Mouse (Mus musculus) cerebellum, adult 2 months (tissue): ENCODE data around the gene Azin2.

Source experiments
- CTCF ChIP-seq: fragments of 200-500 bp; IDR thresholded peaks from 2 replicates; pipeline ENCODE4 v1.5.1; 2011; ENCODE audit warnings: low read depth, mild to moderate bottlenecking, control low read depth, low read length, moderate library complexity, borderline replicate concordance; ENCODE audit not compliant: insufficient read depth
- POLR2A ChIP-seq: fragments of 200-500 bp; IDR thresholded peaks from 2 replicates; pipeline ENCODE4 v1.6.1; 2011; ENCODE audit warnings: low read length, control low read depth, borderline replicate concordance; ENCODE audit not compliant: insufficient read depth

DNA sequence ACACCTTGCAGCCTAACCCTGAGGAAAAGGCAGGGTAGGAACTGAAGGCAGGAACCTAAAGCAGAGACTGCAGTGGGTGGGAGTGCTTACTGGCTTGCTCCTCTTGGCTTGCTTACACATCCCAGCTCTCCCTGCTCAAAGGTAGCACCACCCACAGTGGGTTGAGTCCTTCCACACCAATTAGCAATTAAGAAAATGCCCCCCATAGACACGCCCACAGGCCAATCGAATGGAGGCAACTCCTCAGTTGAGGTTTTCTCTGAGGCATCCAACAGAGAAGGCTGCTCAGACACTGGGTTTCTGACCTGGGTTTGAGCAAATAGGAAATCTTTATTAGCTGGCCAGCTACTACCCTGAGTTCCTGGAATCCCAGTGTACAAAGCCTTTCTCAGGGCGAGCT, 26.7 kb upstream of the Azin2 start:
- TF ChIP-seq CTCF (no peak), POLR2A (no peak)
